Mouse (Mus musculus): ENCODE measurements around the gene Kcnma1. TPM values are rescaled to one million over a fixed set of nuclear protein-coding genes. Genes with fewer than 3 reads are reported as not detected.
A peak's percentile ranks its signal among the peaks of the same experiment; 100 is the strongest.

Gene Kcnma1
- total RNA-seq, 2 experiments from 2014 or later, result 133 to 151 TPM

- DNase-seq (ENCODE audit: low spot score in 2 of 2), result no peak
Observed at GRCm38 (mm10) chr14:23974685-23975084, 39.6 kb downstream of the Kcnma1 start.

DNA sequence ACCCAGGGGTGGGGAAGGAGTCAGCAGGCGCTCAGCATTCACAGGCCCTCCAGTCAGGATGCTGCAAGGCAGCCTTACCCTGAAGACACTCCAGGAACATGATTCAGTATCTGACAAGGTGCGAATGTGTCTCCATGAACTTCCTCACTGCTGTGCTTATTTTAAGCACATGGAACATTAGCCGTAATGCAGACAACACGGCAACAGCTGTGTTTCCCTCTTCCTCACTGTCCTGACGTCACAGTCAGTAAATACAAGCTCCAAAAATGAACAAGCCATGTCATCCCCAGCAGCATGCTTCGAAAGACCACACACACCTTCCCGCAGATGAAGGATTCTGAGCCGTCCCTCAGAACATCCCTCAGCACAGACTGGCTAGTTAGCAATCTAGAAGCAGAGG lies 47.8 kb downstream of the Kcnma1 start:
- no peak for DNase-seq (ENCODE audit: low spot score in 2 of 2)

DNA sequence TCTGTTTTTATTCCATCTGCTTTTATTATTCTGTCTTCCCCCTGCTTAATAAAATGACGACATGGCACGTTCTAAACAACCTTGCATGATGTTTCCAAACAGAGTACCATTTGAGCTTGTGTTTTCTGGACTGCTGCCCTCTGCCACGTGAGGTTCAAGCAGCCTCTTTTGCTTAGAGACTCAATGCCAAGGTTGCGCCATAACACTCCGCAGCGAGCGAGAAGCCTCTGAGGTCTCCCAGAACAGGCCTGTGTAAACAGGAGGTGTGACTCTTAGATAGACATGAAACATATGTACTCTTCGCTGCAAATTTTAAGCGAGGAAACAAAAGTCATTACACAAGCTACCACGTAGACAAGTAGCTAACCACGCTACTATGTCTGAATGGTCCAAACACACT lies 55.2 kb downstream of the Kcnma1 start:
- no peak for DNase-seq (ENCODE audit: low spot score in 2 of 2)

GRCm38 (mm10) chr14:23957270-23957669 lies 57.0 kb downstream of the Kcnma1 start:
- no peak for DNase-seq (ENCODE audit: low spot score in 2 of 2)

DNA sequence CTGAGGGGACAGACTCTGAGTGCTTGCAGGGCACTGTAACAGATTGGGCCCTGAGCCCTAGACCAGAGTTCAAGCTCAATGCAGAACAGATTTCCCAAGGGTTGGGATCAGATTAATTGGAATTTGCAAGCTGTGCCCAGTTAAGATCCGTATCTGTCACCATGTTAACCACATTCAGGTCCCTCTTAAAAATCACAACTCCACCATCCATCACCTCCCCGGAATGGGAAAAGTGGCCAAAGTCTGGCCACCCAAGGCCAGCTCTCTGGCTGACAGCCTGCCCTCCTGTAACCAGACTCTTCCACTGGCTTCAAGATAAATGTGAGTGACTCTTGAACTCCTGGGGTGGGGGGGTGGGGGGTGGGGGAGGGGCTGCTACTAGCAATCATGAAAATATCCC lies 70.4 kb downstream of the Kcnma1 start:
- no peak for DNase-seq (ENCODE audit: low spot score in 2 of 2)

DNA sequence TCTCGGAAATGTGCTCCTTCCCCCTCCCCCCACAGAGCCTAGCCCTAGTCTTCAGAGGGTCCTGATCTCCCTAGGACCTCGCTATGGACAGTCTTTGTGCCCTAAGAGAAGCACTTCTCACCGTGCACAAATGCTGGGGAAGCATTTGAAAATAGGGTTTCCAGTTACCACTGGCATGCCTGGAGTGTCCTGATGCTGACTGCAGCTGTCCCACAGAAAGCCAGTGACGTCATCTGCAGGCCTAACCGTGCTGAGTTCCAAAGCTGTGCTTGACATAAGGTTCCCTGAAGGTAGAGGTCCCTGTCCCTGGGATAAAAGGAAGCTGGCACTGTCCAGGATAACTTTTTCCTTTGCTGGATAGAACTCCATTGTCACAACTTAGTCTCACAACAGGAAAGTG lies 71.1 kb downstream of the Kcnma1 start:
- DNase-seq (ENCODE audit: low spot score in 2 of 2), result no peak

DNA sequence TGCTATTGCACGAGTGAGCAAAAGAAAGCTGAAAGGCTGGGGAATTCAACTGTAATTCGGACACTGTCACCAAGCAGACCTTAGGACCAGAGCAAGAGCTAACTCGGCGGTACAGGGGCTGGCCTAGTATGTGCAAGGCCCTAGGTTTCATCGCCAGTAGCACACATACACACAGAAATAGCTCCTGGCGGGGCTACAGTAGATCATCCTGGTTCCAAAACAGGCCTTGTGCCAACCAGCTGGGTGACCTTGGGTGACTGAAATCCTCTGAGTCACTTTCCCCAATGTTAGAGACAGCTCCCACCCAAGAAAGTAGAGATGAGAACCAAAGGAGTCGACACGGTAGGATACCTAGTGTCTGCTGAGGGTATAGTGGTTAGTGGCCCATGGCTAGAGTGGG lies 72.2 kb downstream of the Kcnma1 start:
- no peak for DNase-seq (ENCODE audit: low spot score in 2 of 2)

DNA sequence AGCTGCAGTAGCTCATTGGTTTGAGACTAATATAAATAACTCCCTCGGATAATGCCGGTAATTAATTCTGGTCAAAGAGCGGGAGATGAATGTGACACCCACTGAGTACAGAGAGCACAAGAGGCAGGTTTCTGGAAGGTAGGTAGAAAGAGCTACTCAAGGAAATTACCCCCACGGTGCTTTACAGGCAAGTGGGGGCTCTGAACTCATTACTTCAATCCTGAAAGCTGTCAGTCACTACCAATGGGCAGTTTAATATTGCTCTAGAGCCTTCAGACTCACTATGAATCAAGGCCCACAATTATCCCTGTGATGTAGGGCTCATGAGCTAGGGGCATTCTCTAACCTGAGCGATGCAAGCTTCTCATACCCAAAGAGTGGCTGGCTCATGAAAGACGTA lies 79.3 kb downstream of the Kcnma1 start:
- DNase-seq (ENCODE audit: low spot score in 2 of 2), result no peak

- no peak for DNase-seq (ENCODE audit: low spot score in 2 of 2)
Observed at GRCm38 (mm10) chr14:23931671-23932071, 82.6 kb downstream of the Kcnma1 start.

GRCm38 (mm10) chr14:23929168-23929567 lies 85.1 kb downstream of the Kcnma1 start:
- no peak for DNase-seq (ENCODE audit: low spot score in 2 of 2)

- no peak for DNase-seq (ENCODE audit: low spot score in 2 of 2)
Observed at GRCm38 (mm10) chr14:23923356-23923755, 90.9 kb downstream of the Kcnma1 start.

- DNase-seq (ENCODE audit: low spot score in 2 of 2), result no peak
Observed at GRCm38 (mm10) chr14:23922755-23923154, 91.5 kb downstream of the Kcnma1 start.

DNA sequence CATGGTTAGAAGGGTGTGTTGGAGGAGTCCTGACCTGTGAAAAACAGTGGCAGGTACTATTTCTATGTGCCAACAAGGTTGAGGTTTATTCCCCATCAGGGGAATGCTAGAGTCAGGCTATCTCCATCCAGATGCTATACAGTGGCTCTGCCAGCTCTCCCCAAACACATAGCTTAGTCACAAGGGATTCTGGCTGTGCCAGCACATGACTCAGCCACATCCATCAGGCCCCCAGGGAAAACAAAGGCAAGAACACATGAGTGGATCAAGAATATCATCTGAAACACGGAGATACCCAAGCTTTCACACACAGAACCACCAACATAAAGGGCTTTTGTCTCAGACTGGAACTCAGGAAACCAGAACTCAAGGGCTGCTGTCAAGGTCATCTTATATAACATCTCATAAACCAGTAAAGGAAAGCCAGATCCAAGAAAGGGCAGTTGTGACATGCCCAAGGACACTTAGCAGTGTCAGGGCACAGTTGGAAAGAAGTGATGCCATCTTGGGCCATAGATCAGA lies 103.1 kb downstream of the Kcnma1 start:
- no peak for DNase-seq (ENCODE audit: low spot score in 2 of 2)

- no peak for DNase-seq (ENCODE audit: low spot score in 2 of 2)
Observed at GRCm38 (mm10) chr14:23908564-23908963, 105.7 kb downstream of the Kcnma1 start.

- DNase-seq (ENCODE audit: low spot score in 2 of 2), result peak in 1 of 2 experiments; percentile 30
Observed at GRCm38 (mm10) chr14:23902636-23903279, 111.5 kb downstream of the Kcnma1 start.

GRCm38 (mm10) chr14:23899462-23899861 lies 114.8 kb downstream of the Kcnma1 start:
- DNase-seq (ENCODE audit: low spot score in 2 of 2), result no peak

- DNase-seq (ENCODE audit: low spot score in 2 of 2), result no peak
Observed at GRCm38 (mm10) chr14:23897815-23898214, 116.5 kb downstream of the Kcnma1 start.

- no peak for DNase-seq (ENCODE audit: low spot score in 2 of 2)
Observed at GRCm38 (mm10) chr14:23896036-23896435, 118.3 kb downstream of the Kcnma1 start.

- DNase-seq (ENCODE audit: low spot score in 2 of 2), result no peak
Observed at GRCm38 (mm10) chr14:23886112-23886511, 128.2 kb downstream of the Kcnma1 start.

- peak; percentile 69 for DNase-seq (ENCODE audit: low spot score in 2 of 2)
Observed at GRCm38 (mm10) chr14:23885539-23885938, 128.8 kb downstream of the Kcnma1 start.

DNA sequence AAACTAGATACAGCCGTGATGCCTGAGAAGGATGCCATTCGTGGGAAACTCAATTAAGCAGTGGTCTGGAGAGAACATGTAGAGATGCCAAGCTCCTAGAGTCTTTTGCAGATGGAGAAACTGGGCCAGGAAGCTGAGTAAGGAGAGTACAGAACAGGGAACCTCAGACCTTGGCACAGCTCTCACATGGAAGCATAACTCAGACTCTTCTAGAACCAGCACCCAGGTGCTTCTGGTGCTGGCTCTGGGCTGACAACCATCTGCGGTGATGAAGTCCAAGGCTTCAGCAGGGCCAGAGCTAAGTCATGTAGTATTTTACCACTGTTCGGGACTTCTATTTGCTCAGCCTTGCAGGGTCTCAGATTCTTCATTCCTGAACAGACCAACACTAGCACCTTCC lies 129.2 kb downstream of the Kcnma1 start:
- DNase-seq (ENCODE audit: low spot score in 2 of 2), result peak in 1 of 2 experiments; percentile 22

DNA sequence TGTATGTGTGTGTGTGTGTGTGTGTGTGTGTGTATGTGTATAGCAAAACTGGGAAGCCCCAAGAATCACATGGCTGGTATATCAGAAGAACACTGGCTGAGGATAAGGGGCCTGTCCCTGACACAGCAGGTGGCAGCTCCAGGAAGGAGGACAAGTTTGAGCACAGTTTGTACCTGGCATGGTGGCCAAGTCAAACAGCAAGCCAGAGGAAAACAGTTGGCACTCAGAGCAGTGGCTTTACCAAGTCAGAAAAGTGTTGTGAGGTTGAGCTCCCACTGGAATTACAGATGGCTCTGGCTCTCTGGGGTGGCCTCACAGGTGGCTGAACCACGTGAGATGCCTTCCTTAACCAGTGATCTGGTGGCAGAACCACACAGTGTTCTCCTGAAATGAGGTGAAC lies 132.3 kb downstream of the Kcnma1 start:
- no peak for DNase-seq (ENCODE audit: low spot score in 2 of 2)

GRCm38 (mm10) chr14:23879331-23879730 lies 135.0 kb downstream of the Kcnma1 start:
- DNase-seq (ENCODE audit: low spot score in 2 of 2), result no peak

All from layer of hippocampus, postnatal 14 days (tissue).